Mouse (Mus musculus): ENCODE results near the gene Mrgprf. TPM values are rescaled to one million over a fixed set of nuclear protein-coding genes. Genes with fewer than 3 reads are reported as not detected.
A peak's percentile ranks its signal among the peaks of the same experiment; 100 is the strongest.

The Mrgprf gene
- polyA plus RNA-seq, 1 experiment, result 4.4 TPM

- H3ac ChIP-seq (ENCODE audit: control insufficient read depth, insufficient read length), result no peak overlapping the region
- no peaks in the 10 kb centered on the region for H3K36me3 ChIP-seq (ENCODE audit: control insufficient read depth, insufficient read depth)
- H3K4me3 ChIP-seq, result no peak overlapping the region
- no peaks in the 10 kb centered on the region for H3K27me3 ChIP-seq (ENCODE audit: control insufficient read depth, insufficient read depth, insufficient read length)
- no peak for TF ChIP-seq MAX (IDR thresholded peaks at IDR 0.05; ENCODE audit: low read depth)
- peak in 1 of 3 experiments; percentile 62 for TF ChIP-seq MYOD1 (IDR thresholded peaks at IDR 0.05; ENCODE audit: control insufficient read depth in 1 of 3, insufficient read length in 2 of 3, low read depth in 2 of 3)
- TF ChIP-seq MYOG (IDR thresholded peaks at IDR 0.05; ENCODE audit: control insufficient read depth in 1 of 3, insufficient read depth in 1 of 3, insufficient read length in 2 of 3, low read depth in 2 of 3), result peak in 2 of 3 experiments; percentile 11 to 57
- H3K4me2 ChIP-seq (ENCODE audit: low read depth), result peak overlapping the region; percentile 62
- H3K79me2 ChIP-seq (ENCODE audit: control insufficient read depth, insufficient read depth), result no peaks in the 10 kb centered on the region
Measured at GRCm38 (mm10) chr7:145299562-145300320, 887 bp upstream of the Mrgprf start.

- H3K4me2 ChIP-seq (ENCODE audit: low read depth), result peak overlapping the region; percentile 38
- no peaks in the 10 kb centered on the region for H3K27me3 ChIP-seq (ENCODE audit: control insufficient read depth, insufficient read depth, insufficient read length)
- TF ChIP-seq POLR2AphosphoS2 (IDR thresholded peaks at IDR 0.05; ENCODE audit: insufficient read length, low read depth) (no peak), MYOD1 (IDR thresholded peaks at IDR 0.05; ENCODE audit: control insufficient read depth in 1 of 3, insufficient read length in 2 of 3, low read depth in 2 of 3) (no peak), SRF (IDR thresholded peaks at IDR 0.05; ENCODE audit: control insufficient read depth, insufficient read length, low read depth) (no peak), CEBPB (IDR thresholded peaks at IDR 0.05; ENCODE audit: insufficient read depth, poor library complexity, severe bottlenecking) (no peak), POLR2A (IDR thresholded peaks at IDR 0.05; ENCODE audit: insufficient read length, low read depth) (no peak), REST (IDR thresholded peaks at IDR 0.05; ENCODE audit: insufficient read depth, insufficient read length) (no peak), USF1 (IDR thresholded peaks at IDR 0.05; ENCODE audit: low read depth) (no peak), TCF12 (IDR thresholded peaks at IDR 0.05; ENCODE audit: insufficient read depth, poor library complexity, severe bottlenecking) (no peak), MYOG (IDR thresholded peaks at IDR 0.05; ENCODE audit: control insufficient read depth in 1 of 3, insufficient read depth in 1 of 3, insufficient read length in 2 of 3, low read depth in 2 of 3) (no peak), E2F4 (IDR thresholded peaks at IDR 0.05; ENCODE audit: insufficient read depth) (no peak), TCF3 (IDR thresholded peaks at IDR 0.05; ENCODE audit: insufficient read length, low read depth) (no peak), MAX (IDR thresholded peaks at IDR 0.05; ENCODE audit: low read depth) (no peak)
- no peak overlapping the region for H3ac ChIP-seq (ENCODE audit: control insufficient read depth, insufficient read length)
- no peak overlapping the region for H3K4me3 ChIP-seq
- H3K36me3 ChIP-seq (ENCODE audit: control insufficient read depth, insufficient read depth), result no peaks in the 10 kb centered on the region
- no peaks in the 10 kb centered on the region for H3K79me2 ChIP-seq (ENCODE audit: control insufficient read depth, insufficient read depth)
Measured at GRCm38 (mm10) chr7:145301008-145301340, 346 bp downstream of the Mrgprf start.

- Histone ChIP-seq H3K79me2 (ENCODE audit: control insufficient read depth, insufficient read depth) (no peaks in the 10 kb centered on the region), H3K4me3 (no peak overlapping the region), H3K27me3 (ENCODE audit: control insufficient read depth, insufficient read depth, insufficient read length) (no peaks in the 10 kb centered on the region), H3K4me2 (ENCODE audit: low read depth) (peak overlapping the region; percentile 38), H3ac (ENCODE audit: control insufficient read depth, insufficient read length) (no peak overlapping the region), H3K36me3 (ENCODE audit: control insufficient read depth, insufficient read depth) (no peaks in the 10 kb centered on the region)
- TF ChIP-seq MYOD1 (IDR thresholded peaks at IDR 0.05; ENCODE audit: control insufficient read depth in 1 of 3, insufficient read length in 2 of 3, low read depth in 2 of 3), result peak in 1 of 3 experiments; percentile 35
- TF ChIP-seq E2F4 (IDR thresholded peaks at IDR 0.05; ENCODE audit: insufficient read depth), result no peak
Measured at GRCm38 (mm10) chr7:145301341-145302005, 845 bp downstream of the Mrgprf start.

- no peaks in the 10 kb centered on the region for H3K79me2 ChIP-seq (ENCODE audit: control insufficient read depth, insufficient read depth)
- H3ac ChIP-seq (ENCODE audit: control insufficient read depth, insufficient read length), result no peak overlapping the region
- TF ChIP-seq TCF3 (IDR thresholded peaks at IDR 0.05; ENCODE audit: insufficient read length, low read depth), result no peak
- peak; percentile 63 for TF ChIP-seq POLR2AphosphoS2 (IDR thresholded peaks at IDR 0.05; ENCODE audit: insufficient read length, low read depth)
- peak in 1 of 3 experiments; percentile 44 for TF ChIP-seq MYOG (IDR thresholded peaks at IDR 0.05; ENCODE audit: control insufficient read depth in 1 of 3, insufficient read depth in 1 of 3, insufficient read length in 2 of 3, low read depth in 2 of 3)
- TF ChIP-seq TCF12 (IDR thresholded peaks at IDR 0.05; ENCODE audit: insufficient read depth, poor library complexity, severe bottlenecking), result no peak
- TF ChIP-seq MYOD1 (IDR thresholded peaks at IDR 0.05; ENCODE audit: control insufficient read depth in 1 of 3, insufficient read length in 2 of 3, low read depth in 2 of 3), result peak in 2 of 3 experiments; percentile 28 to 77
- peak; percentile 55 for TF ChIP-seq POLR2A (IDR thresholded peaks at IDR 0.05; ENCODE audit: insufficient read length, low read depth)
- H3K4me2 ChIP-seq (ENCODE audit: low read depth), result peak overlapping the region; percentile 65
- H3K36me3 ChIP-seq (ENCODE audit: control insufficient read depth, insufficient read depth), result no peaks in the 10 kb centered on the region
- no peak overlapping the region for H3K4me3 ChIP-seq
- no peaks in the 10 kb centered on the region for H3K27me3 ChIP-seq (ENCODE audit: control insufficient read depth, insufficient read depth, insufficient read length)
Measured at GRCm38 (mm10) chr7:145302488-145303285, 2.1 kb downstream of the Mrgprf start.

- Histone ChIP-seq H3K4me3 (no peak overlapping the region), H3K79me2 (ENCODE audit: control insufficient read depth, insufficient read depth) (no peaks in the 10 kb centered on the region), H3K4me2 (ENCODE audit: low read depth) (no peak overlapping the region), H3ac (ENCODE audit: control insufficient read depth, insufficient read length) (no peak overlapping the region), H3K27me3 (ENCODE audit: control insufficient read depth, insufficient read depth, insufficient read length) (no peaks in the 10 kb centered on the region), H3K36me3 (ENCODE audit: control insufficient read depth, insufficient read depth) (no peaks in the 10 kb centered on the region)
- TF ChIP-seq MAX (IDR thresholded peaks at IDR 0.05; ENCODE audit: low read depth) (no peak), CEBPB (IDR thresholded peaks at IDR 0.05; ENCODE audit: insufficient read depth, poor library complexity, severe bottlenecking) (no peak), USF1 (IDR thresholded peaks at IDR 0.05; ENCODE audit: low read depth) (no peak), SRF (IDR thresholded peaks at IDR 0.05; ENCODE audit: control insufficient read depth, insufficient read length, low read depth) (no peak), TCF3 (IDR thresholded peaks at IDR 0.05; ENCODE audit: insufficient read length, low read depth) (no peak), POLR2A (IDR thresholded peaks at IDR 0.05; ENCODE audit: insufficient read length, low read depth) (no peak), TCF12 (IDR thresholded peaks at IDR 0.05; ENCODE audit: insufficient read depth, poor library complexity, severe bottlenecking) (no peak), MYOD1 (IDR thresholded peaks at IDR 0.05; ENCODE audit: control insufficient read depth in 1 of 3, insufficient read length in 2 of 3, low read depth in 2 of 3) (no peak), POLR2AphosphoS2 (IDR thresholded peaks at IDR 0.05; ENCODE audit: insufficient read length, low read depth) (no peak), REST (IDR thresholded peaks at IDR 0.05; ENCODE audit: insufficient read depth, insufficient read length) (no peak), E2F4 (IDR thresholded peaks at IDR 0.05; ENCODE audit: insufficient read depth) (no peak), MYOG (IDR thresholded peaks at IDR 0.05; ENCODE audit: control insufficient read depth in 1 of 3, insufficient read depth in 1 of 3, insufficient read length in 2 of 3, low read depth in 2 of 3) (no peak)
Measured at GRCm38 (mm10) chr7:145304153-145304552, 3.5 kb downstream of the Mrgprf start.

All from myocyte (in vitro differentiated cells).